Mouse (Mus musculus) stomach, postnatal 0 days (tissue): ENCODE results near the gene Cmas.

ENCODE experiments used
- CTCF ChIP-seq: IDR thresholded peaks from 2 replicates; pipeline ENCODE4 v1.5.1; 2016; ENCODE audit warnings: antibody characterized with exemption, low read depth, mild to moderate bottlenecking, moderate library complexity
- EP300 ChIP-seq: optimal IDR thresholded peaks from 2 replicates; pipeline ENCODE3; 2016; ENCODE audit warnings: antibody characterized with exemption

DNA sequence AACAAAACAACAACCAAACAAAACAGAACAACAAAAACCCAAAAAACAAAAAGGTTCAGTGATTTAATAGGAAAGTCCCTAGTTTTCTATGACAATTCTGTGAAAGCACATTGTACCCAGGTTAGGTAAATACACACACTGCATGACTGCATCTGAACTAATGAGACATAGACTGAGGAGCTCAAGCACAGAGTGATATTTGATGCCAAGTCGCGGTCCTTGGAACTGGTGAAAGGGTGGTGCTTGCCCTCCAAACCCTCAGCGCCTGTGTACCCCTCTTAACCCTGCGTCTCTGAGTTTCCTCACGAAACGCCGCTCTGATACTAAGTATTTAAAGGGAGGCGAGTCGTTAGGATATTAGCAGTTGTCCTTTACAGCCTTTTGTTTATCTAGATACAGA lies 10.8 kb downstream of the Cmas start:
- TF ChIP-seq CTCF (no peak), EP300 (no peak)
